Mouse (Mus musculus) small intestine, adult 2 months (tissue): Measurements from ENCODE around the gene Cacna1c.

ENCODE experiments used
- CTCF ChIP-seq: fragments of 200-500 bp; IDR thresholded peaks from 2 replicates; pipeline ENCODE4 v1.5.1; 2012; ENCODE audit warnings: low read depth, mild to moderate bottlenecking, control low read depth, inconsistent platforms, low read length, moderate library complexity, mixed read lengths; ENCODE audit not compliant: insufficient replicate concordance, insufficient read length; ENCODE audit errors: extremely low read depth
- POLR2A ChIP-seq: fragments of 200-500 bp; IDR thresholded peaks from 2 replicates; pipeline ENCODE4 v1.6.1; 2012; ENCODE audit warnings: low read depth, mild to moderate bottlenecking, control low read depth, inconsistent platforms, low read length, moderate library complexity

GRCm38 (mm10) chr6:118678031-118678430, 518.2 kb downstream of the Cacna1c start:
- TF ChIP-seq CTCF (no peak), POLR2A (no peak)
